Mouse (Mus musculus): Measurements from ENCODE around the gene Lclat1.
A peak's percentile ranks its signal among the peaks of the same experiment; 100 is the strongest.

Lclat1 gene

DNA sequence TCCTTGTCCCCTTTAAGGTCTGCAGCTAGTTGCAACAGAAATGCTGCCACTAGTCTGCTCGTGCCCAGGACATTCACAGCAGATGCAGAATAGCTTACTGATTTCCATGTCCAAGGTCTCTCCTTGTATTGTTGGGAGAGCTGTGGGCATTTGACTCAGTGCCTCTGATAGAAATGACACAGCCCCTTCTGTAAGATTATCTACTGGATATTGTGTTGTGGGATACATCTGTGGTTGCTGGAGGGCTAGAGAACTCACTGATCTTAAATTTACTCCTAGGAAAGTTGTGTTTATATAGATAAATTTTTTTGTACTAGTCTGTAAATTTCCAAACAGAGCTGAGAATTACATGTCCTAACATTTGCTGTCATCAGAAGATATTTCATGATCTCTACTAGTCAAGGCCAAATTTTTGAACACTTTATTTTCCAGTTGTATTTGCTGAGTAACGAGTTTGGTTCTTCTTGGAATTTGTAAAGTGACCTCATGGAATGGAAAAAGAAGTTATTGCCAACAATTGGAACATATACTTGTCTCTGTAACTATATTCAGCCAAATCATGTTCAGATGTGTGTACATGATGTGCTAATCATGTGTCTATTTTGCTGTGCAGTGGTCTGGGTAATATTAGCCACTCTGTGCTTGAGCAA lies 87.4 kb downstream of the Lclat1 start:
- DNase-seq (ENCODE audit: low read depth, low spot score) = no peak

DNA sequence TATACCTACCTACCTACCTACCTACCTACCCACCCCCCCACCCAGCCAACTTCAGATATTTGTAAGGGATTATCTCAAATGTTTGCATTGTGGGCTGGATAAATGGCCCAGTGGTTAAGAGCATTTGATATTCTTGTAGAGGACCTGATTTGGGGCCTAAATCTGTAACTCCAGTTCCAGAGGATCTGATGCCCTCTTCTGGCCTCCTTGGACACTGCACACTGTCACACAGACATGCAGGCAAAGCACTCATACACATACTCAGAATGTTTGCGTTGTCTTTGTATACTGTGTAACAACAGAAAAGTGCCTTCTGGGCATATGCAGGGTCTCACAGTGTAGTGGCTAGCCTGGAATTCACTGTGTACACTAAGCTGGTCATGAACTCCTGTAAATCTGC lies 88.4 kb downstream of the Lclat1 start:
- peak; percentile 48 for DNase-seq (ENCODE audit: low read depth, low spot score)

DNA sequence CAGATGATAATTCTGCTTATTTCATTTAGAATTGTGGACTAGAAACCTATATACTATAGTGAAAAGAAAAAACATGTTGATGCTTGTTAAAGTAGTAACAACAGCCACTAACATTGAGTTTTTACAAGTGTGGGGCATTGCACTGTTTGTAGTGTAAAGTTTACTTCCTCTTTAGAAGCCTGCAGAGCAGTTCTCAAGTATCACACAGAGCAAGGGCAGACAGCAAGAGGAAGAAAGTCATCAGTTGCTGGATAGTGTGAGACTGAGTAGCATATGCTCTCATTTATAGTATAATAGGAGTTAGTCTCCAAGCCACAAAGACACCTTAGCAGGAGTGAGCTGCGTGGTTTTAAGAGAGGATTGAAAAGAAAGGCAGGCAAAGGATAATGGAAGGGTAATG lies 89.9 kb downstream of the Lclat1 start:
- no peak for DNase-seq (ENCODE audit: low read depth, low spot score)

DNA sequence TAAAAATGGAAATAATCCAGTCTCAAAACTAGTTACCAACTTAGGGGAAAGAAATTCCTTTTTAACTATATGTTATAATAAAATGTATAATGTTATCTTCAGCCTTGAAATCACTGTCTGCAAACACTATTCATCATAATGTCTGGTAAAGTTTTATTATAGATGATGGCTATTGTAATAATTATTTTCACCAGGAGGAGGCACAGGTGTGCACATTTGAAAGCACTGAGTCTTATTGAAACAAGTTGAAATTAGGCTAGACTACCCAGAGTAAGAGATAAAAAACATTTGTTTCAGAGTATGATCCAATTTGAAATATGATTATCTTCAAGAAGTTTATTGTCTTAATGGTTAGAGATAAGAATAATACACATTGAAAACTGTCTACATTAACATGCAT lies 91.6 kb downstream of the Lclat1 start:
- DNase-seq (ENCODE audit: low read depth, low spot score) = no peak

DNA sequence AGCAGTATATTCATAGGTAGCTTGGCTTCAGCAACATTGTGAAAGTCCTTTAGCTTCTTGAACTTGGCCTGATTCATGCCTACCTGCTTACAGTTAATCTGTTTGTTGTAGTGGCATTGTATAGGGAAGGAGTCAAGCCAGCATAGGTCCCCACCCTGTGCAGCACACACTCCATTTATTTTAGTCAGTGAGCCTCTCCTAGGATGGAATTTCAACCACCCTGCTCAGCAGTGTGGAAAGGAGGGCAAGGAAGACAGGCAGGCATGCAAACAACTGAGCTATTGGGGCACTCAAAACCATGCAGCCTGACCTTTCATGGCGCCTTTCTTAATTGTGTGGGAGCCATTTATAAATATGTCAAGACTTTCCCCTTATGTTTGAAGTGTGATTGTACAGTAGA lies 92.6 kb downstream of the Lclat1 start:
- no peak for DNase-seq (ENCODE audit: low read depth, low spot score)

DNA sequence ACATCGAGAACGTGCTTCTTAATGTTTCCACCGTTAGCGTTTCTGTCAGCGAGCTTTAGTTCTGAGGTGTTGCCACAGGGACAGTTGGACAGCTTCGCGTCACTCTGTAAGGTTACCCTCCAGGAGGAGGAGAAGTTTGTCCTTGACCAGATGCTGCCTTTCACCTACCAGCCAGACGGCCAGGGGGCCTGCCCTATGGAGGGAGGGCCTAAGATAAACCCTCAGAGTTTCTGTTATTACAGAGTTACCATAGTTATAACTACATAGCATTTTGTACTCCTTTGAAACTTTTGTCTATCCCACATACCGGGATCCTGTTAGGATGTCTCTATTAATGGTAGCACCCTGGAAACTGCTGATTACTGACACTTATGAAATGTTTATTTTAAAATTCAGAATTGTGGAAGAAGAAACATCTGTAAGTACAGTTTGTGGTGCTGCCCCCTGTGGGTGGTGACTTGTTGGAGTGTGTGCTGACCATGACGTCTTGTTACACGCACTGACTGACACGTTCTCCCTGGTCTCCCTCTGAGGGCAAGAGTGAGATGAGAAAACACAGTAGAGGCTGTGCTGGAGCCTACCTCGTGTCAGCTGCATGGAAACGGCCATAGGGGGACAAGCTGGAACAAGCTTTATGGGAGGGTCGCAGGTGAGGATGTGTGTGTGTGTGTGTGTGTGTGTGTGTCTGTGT lies 96.0 kb downstream of the Lclat1 start:
- no peak for DNase-seq (ENCODE audit: low read depth, low spot score)

DNA sequence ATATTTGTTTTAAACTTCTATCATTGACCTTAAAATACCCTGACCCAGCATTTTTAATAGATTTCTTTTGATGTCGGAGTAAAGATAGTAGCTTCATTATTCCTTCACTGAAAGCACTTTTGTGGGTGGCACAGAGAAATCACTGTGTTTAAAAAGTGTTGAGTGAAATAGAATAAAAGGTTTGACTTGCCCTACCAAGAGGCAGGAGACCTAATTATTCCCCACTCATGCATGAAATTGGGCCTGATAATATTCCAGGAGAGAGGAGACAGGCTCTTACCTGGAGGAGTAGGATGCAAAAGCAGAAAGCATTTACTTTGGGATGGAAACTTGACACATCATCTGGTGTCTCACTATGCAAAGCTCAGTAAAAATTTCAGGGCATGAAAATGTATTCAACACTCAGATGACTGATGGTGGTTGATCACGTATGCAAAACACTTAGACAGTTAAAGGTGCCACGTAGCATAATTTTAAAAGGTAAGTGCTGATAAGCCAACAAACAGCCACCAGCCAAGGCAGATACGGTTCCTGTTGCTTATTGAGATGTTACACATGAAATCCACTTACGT lies 103.3 kb downstream of the Lclat1 start:
- DNase-seq (ENCODE audit: low read depth, low spot score) = no peak

DNA sequence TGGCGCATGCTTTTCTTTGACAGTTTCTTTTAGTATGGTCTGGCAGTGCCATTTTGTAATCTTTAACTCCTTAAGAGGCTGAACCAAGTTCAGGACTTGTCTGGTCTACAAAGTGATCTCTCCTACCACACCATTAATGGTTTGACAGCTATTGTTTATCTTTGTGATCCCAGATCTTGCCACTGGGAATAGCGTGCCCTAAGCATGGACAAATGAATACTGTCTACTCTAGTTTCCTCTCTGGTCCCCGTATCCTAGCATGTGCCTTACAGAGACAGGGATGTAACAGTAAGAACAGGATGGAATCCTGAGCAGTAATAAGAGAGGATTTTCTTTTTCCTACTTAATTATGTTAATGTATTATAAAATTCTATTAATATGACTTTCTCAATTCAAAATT lies 105.0 kb downstream of the Lclat1 start:
- no peak for DNase-seq (ENCODE audit: low read depth, low spot score)

DNA sequence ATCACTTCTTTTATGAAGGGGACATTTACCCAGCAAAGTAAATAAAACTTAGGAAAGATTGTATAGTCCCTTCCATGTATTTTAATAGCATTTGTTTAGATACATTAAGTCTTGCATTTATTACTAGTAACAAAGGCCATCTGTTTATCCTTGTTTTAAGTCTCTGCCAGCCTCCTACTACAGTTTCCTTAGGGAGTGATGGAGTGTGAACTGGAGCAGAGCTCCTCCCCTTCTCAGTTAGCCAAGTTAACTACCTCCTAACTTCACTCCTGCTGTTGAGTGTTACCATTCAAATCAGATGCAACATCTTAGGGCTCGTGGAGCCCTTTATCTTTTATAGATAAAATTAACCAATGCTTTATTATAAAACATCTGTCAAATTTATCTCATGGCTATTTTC lies 105.4 kb downstream of the Lclat1 start:
- no peak for DNase-seq (ENCODE audit: low read depth, low spot score)

DNA sequence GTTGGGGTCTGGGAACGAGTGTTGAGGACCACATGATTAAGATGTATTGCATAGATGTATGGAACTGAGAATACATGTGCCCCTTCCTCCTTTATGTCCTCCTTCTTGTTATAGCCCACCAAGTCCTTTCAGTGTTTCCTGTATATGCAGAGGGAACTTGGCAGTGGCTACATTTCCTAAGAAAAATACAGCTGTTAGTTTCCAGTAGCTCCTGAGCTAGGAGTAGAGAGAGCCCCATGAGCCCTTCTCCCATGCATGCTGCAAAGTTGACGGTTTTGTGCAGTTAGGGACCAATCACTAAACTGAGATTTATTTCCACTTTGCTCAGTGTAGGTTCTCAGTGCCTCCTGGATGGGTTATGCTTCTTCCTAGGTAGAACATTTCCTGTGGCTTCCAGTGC lies 105.9 kb downstream of the Lclat1 start:
- no peak for DNase-seq (ENCODE audit: low read depth, low spot score)

DNA sequence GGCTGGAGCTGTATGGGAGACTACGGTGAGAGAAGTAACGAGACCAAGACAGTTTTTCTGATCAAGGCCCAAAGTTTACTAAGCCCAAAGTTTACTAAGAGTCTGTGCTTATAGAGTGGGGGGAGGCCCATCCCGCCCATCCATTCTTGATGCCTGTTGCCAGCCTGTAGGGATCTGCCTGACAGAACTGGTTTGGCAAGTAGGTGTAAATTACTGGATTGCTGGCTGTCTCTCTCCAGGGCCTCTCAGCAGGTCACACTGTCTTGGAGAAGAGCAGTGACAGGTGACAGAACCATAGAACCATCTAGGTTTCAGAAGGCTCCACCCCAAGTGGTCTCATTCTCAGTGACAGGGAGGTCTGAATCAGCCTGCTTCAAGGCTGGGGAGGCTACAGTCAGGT lies 109.5 kb downstream of the Lclat1 start:
- DNase-seq (ENCODE audit: low read depth, low spot score) = no peak

DNA sequence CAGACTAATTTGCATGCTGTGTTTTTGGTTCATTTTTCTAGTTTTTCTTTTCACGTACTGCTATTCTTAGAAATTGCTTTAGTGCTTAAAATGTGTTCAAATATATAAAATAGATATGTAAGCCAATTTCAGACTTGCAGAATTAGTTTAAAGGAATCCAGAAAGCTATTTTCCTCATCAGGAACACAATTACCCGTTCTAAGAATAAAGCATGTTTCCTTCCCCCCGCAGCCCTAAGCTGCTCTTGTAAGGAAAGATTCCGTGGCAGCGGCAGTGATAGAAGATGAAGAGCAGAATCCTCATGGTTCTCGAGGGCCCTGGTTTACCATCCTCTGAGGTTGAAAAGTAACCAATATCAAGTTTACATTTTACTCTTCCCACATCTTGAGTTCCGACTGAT lies 113.0 kb downstream of the Lclat1 start:
- DNase-seq (ENCODE audit: low read depth, low spot score) = no peak

DNA sequence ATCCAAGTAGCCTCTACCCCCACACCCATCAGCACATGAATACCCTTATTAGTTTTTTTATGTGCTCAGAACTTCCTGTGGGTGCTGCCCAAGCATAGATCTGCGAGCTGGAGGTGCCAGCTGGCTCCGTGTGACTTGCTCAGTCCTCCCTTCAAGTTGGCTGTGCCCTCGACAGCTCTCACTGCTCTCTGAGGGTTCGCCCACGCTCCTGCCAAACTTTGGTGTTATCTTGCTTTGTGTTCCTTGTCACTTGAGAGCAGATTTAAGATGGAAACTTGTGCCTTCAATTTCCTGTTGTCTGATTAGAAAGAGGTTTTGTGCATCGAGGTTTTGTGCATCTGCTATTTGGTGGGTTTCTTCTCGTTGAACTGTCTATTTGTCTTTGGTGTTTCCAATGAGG lies 114.3 kb downstream of the Lclat1 start:
- DNase-seq (ENCODE audit: low read depth, low spot score) = no peak

DNA sequence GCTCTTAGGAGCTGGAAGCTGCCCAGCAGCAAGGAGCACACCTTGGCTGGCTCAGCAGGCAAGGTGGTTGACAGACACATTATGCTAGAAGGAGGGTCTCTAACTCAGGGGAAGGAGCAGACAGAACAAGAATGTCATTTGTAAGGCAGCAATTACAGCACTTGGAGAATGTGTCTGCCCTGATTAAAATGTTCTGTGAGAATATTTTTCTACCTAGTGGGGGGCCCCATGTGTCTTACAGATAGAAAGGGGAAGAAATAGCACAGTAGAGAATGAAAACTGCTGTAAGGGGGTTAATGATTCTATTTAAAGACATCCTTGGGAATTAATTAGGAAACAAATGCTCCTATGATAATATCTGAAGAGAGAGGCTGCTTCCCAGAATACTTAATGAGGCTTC lies 117.7 kb downstream of the Lclat1 start:
- DNase-seq (ENCODE audit: low read depth, low spot score) = no peak

DNA sequence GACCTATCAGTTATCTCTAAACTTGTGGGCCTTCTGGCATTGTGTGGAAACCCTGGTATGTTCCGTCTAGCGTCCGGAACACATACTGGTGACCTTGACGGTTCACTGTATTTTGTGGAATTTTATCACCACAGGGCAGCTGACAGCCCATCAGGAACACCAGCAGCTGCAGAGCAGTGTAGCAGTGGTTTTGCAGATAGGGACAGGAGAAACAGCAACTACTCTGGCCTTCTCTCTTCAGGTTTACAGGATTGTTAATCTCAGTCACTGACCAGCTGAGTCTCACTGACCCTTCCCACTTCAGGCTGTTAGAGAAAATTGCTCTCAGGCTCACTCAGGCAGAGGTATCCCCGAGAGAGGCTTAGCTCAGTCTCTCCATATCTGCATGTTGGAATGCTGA lies 118.2 kb downstream of the Lclat1 start:
- no peak for DNase-seq (ENCODE audit: low read depth, low spot score)

DNA sequence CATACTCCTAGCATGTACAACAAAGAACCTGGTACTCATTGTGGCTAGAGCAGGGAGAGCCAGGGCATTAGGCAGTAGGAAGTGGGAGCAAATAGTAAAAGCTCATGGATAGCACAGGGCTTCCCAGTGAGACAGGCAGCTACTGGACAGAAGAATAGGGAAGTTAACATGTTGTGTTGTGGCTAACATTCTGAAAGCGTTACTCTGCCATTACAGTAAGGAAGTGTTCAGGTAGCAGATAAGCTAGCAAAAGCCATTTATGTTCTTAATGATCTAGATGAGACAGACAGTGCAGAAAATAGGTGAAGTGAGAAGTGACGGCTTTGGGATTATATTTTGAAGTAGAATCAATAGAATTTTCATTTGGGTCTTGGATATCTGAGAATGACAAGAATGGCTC lies 118.8 kb downstream of the Lclat1 start:
- no peak for DNase-seq (ENCODE audit: low read depth, low spot score)

DNA sequence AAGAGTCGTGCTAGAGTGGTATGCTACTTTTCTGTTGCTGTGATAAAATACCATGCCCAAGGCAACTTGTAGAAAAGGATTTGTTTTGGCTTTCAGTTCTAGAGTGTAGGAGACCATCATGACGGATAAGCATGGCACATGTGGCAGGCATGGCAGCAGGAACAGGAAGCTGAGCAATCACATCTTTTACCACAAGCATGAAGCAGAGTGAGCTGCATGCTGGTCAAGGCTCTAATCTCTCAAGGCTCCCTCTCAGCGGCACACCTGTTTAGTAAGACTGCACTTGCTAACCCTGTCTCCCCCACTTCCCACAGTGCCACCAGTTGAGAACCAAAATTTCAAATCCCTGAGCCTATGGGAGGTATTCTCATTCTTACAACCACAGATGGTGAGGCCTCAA lies 119.6 kb downstream of the Lclat1 start:
- no peak for DNase-seq (ENCODE audit: low read depth, low spot score)

DNA sequence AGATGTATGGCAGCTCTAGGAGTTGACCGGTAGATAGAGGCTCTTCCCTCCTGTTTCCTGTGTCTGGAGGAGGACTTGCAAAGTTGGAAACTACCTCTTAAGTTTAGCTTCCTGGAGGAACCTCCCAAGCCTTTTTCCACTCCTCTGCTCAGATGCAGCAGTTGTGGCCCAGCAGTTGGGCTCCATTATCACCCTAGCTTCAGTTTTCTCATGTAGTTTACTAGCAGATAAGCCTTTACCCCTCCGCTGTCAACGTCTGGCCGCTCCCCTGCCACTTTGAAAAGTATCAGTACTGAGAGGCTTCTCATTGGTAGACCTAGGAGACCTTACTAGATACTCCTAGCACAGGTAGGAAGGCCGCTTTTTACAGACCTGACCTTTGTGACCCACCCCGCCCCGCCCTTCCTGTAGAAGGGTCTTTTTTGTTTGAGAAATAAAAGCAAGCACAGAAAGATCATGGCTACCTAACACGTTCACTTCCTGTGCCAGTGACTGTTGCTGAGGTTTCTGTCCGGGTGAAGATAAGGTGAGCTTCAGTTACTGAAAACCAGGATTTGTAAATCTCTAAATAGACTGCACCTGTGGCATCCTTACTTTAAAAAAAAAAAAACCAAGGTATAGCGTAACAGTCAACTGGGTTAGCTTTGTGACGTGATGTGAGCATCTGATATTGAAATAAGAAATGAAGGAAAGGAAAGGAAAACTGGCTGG lies 121.8 kb downstream of the Lclat1 start:
- DNase-seq (ENCODE audit: low read depth, low spot score) = peak; percentile 26

DNA sequence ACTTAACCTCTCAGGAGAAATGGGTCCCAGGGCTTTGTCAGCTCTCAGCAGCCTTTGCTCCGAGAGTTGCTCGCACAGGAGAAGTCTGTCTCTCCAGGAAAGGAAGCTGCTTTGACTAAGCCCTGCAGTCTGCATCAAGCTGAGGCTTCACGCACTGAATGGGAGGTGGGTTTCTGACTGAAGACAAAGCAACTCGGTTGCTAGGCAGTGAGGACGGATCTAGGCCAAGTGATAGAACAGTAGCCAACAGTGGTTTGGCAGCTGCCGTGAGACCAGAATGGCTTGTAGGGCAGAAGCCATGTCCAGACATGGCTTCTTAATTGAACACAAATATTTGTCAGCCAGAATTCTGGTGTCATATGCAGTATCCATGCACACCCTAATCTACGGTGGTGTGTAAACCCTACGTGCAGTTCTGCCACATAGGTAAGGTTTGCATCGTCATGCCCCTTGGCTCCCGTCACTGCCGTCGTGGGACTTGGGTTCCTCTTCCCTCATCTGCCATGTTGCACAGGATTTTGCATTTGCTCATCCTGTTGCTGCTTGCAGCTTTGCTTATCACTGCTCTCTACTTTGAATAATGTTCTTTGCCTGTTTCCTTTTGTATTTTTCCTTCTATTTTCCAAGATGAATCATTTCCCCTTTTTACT lies 122.7 kb downstream of the Lclat1 start:
- DNase-seq (ENCODE audit: low read depth, low spot score) = peak; percentile 70

DNA sequence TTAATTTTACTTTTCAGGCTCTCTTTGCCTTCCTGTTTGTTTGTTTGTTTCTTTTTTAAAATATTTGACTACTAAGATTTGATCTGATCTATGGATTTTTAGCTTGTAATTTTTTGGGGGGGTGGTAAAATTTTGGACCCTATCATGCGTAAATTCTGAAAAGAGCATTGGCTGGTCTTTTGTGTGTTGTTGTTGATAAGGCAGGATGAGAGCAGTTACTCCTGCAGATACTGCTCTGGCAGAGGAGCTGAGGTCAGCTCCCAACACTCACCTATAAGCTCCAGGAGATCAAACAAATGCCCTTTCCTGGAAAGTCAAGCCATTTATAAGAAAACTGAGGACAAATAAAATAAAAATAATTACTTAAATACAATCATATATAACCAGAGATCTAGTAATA lies 123.6 kb downstream of the Lclat1 start:
- DNase-seq (ENCODE audit: low read depth, low spot score) = no peak

DNA sequence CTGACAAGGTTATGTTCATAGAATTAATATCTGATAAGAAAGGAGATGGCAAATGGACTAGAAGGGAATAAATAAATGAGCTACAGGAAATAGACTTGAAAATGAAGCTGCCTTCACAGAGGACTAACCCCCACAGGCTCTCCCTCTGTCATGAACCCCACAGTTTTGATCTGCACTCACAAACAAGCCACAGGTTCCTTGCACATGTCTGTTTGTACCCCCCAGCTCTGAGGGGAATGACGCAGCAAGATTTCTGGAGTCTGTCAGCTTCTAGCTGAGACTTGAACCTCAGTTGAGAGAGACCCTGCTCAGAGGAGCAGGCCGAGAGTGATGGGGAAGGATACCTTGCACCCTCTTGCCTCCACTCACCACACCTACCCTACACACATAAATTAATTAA lies 124.8 kb downstream of the Lclat1 start:
- DNase-seq (ENCODE audit: low read depth, low spot score) = no peak

DNA sequence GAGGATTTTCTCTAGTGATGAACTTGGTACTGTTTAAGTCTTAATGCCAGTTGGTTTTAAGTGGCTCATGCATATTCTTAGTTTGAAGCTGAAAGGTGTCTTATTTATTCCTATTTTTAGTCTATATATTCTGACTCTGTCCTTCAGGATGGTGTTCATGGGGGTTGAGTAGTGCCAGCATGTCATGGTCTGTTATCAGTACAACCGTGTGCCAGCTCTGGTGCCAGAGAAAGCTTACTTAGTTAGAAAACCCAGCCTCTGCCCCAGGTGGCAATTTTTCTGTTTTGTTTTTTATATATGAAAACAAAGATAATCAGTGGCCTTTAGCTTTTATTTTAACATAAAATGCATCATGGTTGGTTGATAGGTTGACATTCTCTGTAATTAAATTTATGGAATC lies 126.2 kb downstream of the Lclat1 start:
- DNase-seq (ENCODE audit: low read depth, low spot score) = no peak
